Mouse (Mus musculus) c-Kit-positive CD71-positive TER-119-positive erythroid progenitor cells, embryonic 14.5 days (primary cell): ENCODE results near the gene Tpr.

Experiments
- DNase-seq: peaks from one replicate; pipeline ENCODE4 v3.0.0-alpha.2; 2013; ENCODE audit warnings: low spot score

Gene Tpr

GRCm38 (mm10) chr1:150392638-150393487 is at the start of gene Tpr, which contains the start of gene Odr4:
Gene Tpr (plus strand): TSS chr1:150392838.
Gene Odr4 (minus strand): TSS chr1:150393080.
- peak; percentile 98 for DNase-seq

- DNase-seq: no peak
Observed at GRCm38 (mm10) chr1:150360864-150361263, 31.8 kb upstream of the Tpr start.

- no peak for DNase-seq
Observed at GRCm38 (mm10) chr1:150372895-150373294, 19.7 kb upstream of the Tpr start.

GRCm38 (mm10) chr1:150374247-150374646 is 18.4 kb upstream of the Tpr start:
- no peak for DNase-seq

- DNase-seq: no peak
Observed at GRCm38 (mm10) chr1:150384138-150384537, 8.5 kb upstream of the Tpr start.

GRCm38 (mm10) chr1:150387572-150387971 is 5.1 kb upstream of the Tpr start:
- no peak for DNase-seq

- no peak for DNase-seq
Observed at GRCm38 (mm10) chr1:150389390-150390129, 3.1 kb upstream of the Tpr start.

- peak; percentile 20 for DNase-seq
Observed at GRCm38 (mm10) chr1:150391931-150392637, 554 bp upstream of the Tpr start.

- no peak for DNase-seq
Observed at GRCm38 (mm10) chr1:150393488-150393852, 832 bp downstream of the Tpr start.

GRCm38 (mm10) chr1:150396001-150396400 is 3.4 kb downstream of the Tpr start:
- no peak for DNase-seq

GRCm38 (mm10) chr1:150403914-150404313 is 11.3 kb downstream of the Tpr start:
- DNase-seq: no peak

GRCm38 (mm10) chr1:150404555-150404954 is 11.9 kb downstream of the Tpr start:
- DNase-seq: no peak

GRCm38 (mm10) chr1:150407285-150407684 is 14.6 kb downstream of the Tpr start:
- DNase-seq: no peak

- no peak for DNase-seq
Observed at GRCm38 (mm10) chr1:150409996-150410395, 17.4 kb downstream of the Tpr start.

- no peak for DNase-seq
Observed at GRCm38 (mm10) chr1:150416006-150416405, 23.4 kb downstream of the Tpr start.

GRCm38 (mm10) chr1:150418426-150418825 is 25.8 kb downstream of the Tpr start:
- DNase-seq: no peak

- DNase-seq: no peak
Observed at GRCm38 (mm10) chr1:150425665-150426064, 33.0 kb downstream of the Tpr start.

- DNase-seq: no peak
Observed at GRCm38 (mm10) chr1:150426216-150426615, 33.6 kb downstream of the Tpr start.

- DNase-seq: no peak
Observed at GRCm38 (mm10) chr1:150438641-150439040, 46.0 kb downstream of the Tpr start.

- no peak for DNase-seq
Observed at GRCm38 (mm10) chr1:150441731-150442130, 49.1 kb downstream of the Tpr start.

- no peak for DNase-seq
Observed at GRCm38 (mm10) chr1:150458977-150459376, 66.3 kb downstream of the Tpr start.

- no peak for DNase-seq
Observed at GRCm38 (mm10) chr1:150459599-150459998, 67.0 kb downstream of the Tpr start.

GRCm38 (mm10) chr1:150460595-150460994 is 68.0 kb downstream of the Tpr start:
- DNase-seq: no peak
